Mouse (Mus musculus): ENCODE measurements at regions not wholly inside any gene's neighbourhood (a gene's known extent, or its start where the extent isn't known, plus 50 kb on each side); places are given as distances from the start of the nearest gene placed in this dataset.

GRCm38 (mm10) chr15:63667536-63667935 is 177.4 kb downstream of the Gsdmc2 start:
- TF ChIP-seq CTCF (IDR thresholded peaks at IDR 0.05; ENCODE audit: borderline replicate concordance, insufficient read depth, low read depth, low read length) = no peak
- no peak for TF ChIP-seq POLR2A (IDR thresholded peaks at IDR 0.05; ENCODE audit: borderline replicate concordance, insufficient read depth, low read length)
- 83% methylated on average over 5 of the region's 5 CpGs for WGBS
- Histone ChIP-seq H3K27ac (ENCODE audit: insufficient read depth, low read length) (no peak overlapping the region), H3K4me3 (replicated peaks; ENCODE audit: insufficient read depth, low read depth, low read length) (no peak overlapping the region), H3K4me1 (ENCODE audit: control insufficient read depth, insufficient read depth, low read length) (no peaks in the 10 kb centered on the region), H3K27me3 (ENCODE audit: control insufficient read depth, insufficient read depth, low read length) (no peaks in the 10 kb centered on the region)
- no peak for DNase-seq

DNA sequence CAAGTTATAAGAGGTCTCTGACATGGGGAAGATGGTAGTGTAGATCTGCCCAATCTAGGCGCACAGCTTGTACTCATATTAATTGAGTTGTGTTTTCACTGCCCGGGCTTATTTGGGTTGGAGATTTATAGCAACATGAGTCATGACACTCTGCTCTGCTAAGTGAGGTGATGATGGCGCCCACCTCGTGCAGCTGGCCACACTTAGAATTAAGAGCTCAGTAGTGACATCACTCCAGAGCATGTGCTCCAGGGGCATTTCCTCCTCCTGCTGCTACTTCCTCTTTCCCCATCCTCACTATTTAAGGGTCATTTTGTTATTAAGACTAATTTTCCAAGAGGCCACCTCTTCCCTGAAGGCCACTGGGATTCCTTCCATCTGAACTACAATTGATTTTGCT is 179.5 kb downstream of the Gsdmc2 start:
- 81% methylated on average over 4 of the region's 4 CpGs for WGBS
- no peak overlapping the region for H3K27ac ChIP-seq (ENCODE audit: insufficient read depth, low read length)
- no peaks in the 10 kb centered on the region for H3K4me1 ChIP-seq (ENCODE audit: control insufficient read depth, insufficient read depth, low read length)
- no peak overlapping the region for H3K4me3 ChIP-seq (replicated peaks; ENCODE audit: insufficient read depth, low read depth, low read length)
- DNase-seq = no peak
- no peak for TF ChIP-seq CTCF (IDR thresholded peaks at IDR 0.05; ENCODE audit: borderline replicate concordance, insufficient read depth, low read depth, low read length)
- no peak for TF ChIP-seq POLR2A (IDR thresholded peaks at IDR 0.05; ENCODE audit: borderline replicate concordance, insufficient read depth, low read length)
- no peaks in the 10 kb centered on the region; the same call in 1 of the 2 replicates for H3K27me3 ChIP-seq (ENCODE audit: control insufficient read depth, insufficient read depth, low read length)

DNA sequence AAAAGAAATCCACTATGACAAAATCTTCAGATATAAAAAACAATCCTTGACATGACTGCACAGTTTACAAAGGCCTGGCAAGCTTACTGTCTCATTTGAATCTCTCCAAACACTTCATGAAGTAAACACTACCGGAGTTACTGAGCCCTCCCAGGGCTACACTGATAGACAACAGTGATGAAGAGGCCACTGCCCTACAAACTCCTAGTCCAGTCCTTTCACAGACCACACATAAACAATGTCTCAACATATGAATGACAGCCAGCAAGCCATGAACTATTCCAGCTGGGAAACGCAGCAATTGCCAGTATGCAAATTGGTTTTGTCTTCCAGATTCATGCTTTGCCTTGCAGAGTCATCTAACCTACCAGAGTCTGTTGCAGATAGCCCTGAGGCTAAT is 180.1 kb downstream of the Gsdmc2 start:
- TF ChIP-seq CTCF (IDR thresholded peaks at IDR 0.05; ENCODE audit: borderline replicate concordance, insufficient read depth, low read depth, low read length) = no peak
- TF ChIP-seq POLR2A (IDR thresholded peaks at IDR 0.05; ENCODE audit: borderline replicate concordance, insufficient read depth, low read length) = no peak

GRCm38 (mm10) chr15:63662183-63662582 is 182.8 kb downstream of the Gsdmc2 start:
- Histone ChIP-seq H3K27me3 (ENCODE audit: control insufficient read depth, insufficient read depth, low read length) (no peaks in the 10 kb centered on the region; the same call in 1 of the 2 replicates), H3K27ac (ENCODE audit: insufficient read depth, low read length) (no peak overlapping the region), H3K4me1 (ENCODE audit: control insufficient read depth, insufficient read depth, low read length) (no peaks in the 10 kb centered on the region), H3K4me3 (replicated peaks; ENCODE audit: insufficient read depth, low read depth, low read length) (no peak overlapping the region)
- TF ChIP-seq CTCF (IDR thresholded peaks at IDR 0.05; ENCODE audit: borderline replicate concordance, insufficient read depth, low read depth, low read length) = no peak
- TF ChIP-seq POLR2A (IDR thresholded peaks at IDR 0.05; ENCODE audit: borderline replicate concordance, insufficient read depth, low read length) = no peak
- WGBS = 64% methylated on average over 3 of the region's 3 CpGs
- no peak for DNase-seq

More for the DNA sequence above, 180.1 kb downstream of the Gsdmc2 start:
- WGBS = 34% methylated on average over 2 of the region's 2 CpGs
- Histone ChIP-seq H3K27ac (ENCODE audit: insufficient read depth, low read length) (no peak overlapping the region), H3K4me3 (replicated peaks; ENCODE audit: insufficient read depth, low read depth, low read length) (no peak overlapping the region), H3K4me1 (ENCODE audit: control insufficient read depth, insufficient read depth, low read length) (no peaks in the 10 kb centered on the region), H3K27me3 (ENCODE audit: control insufficient read depth, insufficient read depth, low read length) (no peaks in the 10 kb centered on the region; the same call in 1 of the 2 replicates)
- no peak for DNase-seq

- TF ChIP-seq POLR2A (IDR thresholded peaks at IDR 0.05; ENCODE audit: borderline replicate concordance, insufficient read depth, low read length) (no peak), CTCF (IDR thresholded peaks at IDR 0.05; ENCODE audit: borderline replicate concordance, insufficient read depth, low read depth, low read length) (no peak)
- no peak for DNase-seq
- 63% methylated on average over 9 of the region's 9 CpGs for WGBS
These were observed 186.9 kb downstream of the Gsdmc2 start for GRCm38 (mm10) chr15:63658031-63658521.

DNA sequence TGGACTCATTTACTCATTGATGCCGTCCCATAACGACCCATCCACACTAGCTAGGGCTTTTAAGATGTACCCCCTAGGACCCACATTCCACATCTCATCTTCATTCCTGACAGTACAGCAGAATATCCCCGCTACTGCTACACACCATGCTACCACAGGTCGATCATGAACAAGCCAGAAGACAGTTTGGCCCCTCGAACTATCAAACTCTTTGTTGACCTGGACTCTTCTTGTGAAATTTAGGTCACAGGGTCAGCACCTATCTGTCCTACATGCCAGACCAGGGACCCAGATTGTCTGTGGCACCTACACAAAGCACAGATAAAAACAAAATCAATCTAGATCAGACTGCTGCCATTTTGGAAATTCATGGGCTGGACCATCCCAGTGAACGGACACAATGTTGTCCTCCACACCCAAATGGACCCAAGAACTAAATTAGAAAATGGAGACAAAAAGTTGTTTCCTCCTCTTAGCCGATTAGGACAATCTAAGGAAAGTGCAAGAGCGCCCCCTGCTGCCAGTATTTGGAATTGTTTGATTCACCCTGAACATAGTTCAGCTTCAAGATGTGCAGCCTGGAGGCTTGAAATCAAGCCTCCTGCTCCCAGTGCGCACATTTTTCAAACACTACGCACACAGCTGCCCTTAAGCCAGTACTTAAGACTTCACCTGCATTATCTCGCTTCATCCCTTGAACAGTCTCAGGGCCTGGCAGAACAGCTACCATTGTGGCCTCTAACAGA is 192.6 kb downstream of the Gsdmc2 start:
- WGBS = 41% methylated on average over 11 of the region's 11 CpGs
- no peak for TF ChIP-seq POLR2A (IDR thresholded peaks at IDR 0.05; ENCODE audit: borderline replicate concordance, insufficient read depth, low read length)
- TF ChIP-seq CTCF (IDR thresholded peaks at IDR 0.05; ENCODE audit: borderline replicate concordance, insufficient read depth, low read depth, low read length) = peak; percentile 49
- Histone ChIP-seq H3K4me1 (ENCODE audit: control insufficient read depth, insufficient read depth, low read length) (no peaks in the 10 kb centered on the region), H3K4me3 (replicated peaks; ENCODE audit: insufficient read depth, low read depth, low read length) (no peak overlapping the region), H3K27me3 (ENCODE audit: control insufficient read depth, insufficient read depth, low read length) (no peaks in the 10 kb centered on the region; the same call in 1 of the 2 replicates), H3K27ac (ENCODE audit: insufficient read depth, low read length) (no peak overlapping the region)
- peak; percentile 47 to 77 for DNase-seq

More at GRCm38 (mm10) chr15:63658031-63658521, 186.9 kb downstream of the Gsdmc2 start:
- Histone ChIP-seq H3K4me1 (ENCODE audit: control insufficient read depth, insufficient read depth, low read length) (no peaks in the 10 kb centered on the region), H3K27me3 (ENCODE audit: control insufficient read depth, insufficient read depth, low read length) (no peaks in the 10 kb centered on the region; the same call in 1 of the 2 replicates), H3K27ac (ENCODE audit: insufficient read depth, low read length) (no peak overlapping the region), H3K4me3 (replicated peaks; ENCODE audit: insufficient read depth, low read depth, low read length) (no peak overlapping the region)

DNA sequence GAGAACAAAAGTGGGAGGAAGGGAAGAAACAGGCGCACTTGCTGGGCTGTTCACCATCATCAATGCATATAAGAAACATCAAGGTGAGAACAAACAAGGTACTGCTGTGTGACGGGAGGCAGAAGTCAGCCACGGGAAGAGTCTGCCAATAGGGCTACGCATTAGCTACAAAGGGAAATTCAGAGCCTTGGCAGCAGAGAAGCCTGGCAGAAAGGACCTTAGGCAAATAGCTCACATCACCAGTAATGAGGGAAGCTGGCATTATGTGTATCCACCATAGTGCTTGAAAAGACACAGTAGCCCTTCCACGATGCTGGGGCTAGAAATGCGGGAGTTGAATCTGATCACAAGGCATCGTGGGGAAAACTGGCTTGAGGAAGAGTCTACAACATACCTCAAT is 193.9 kb downstream of the Gsdmc2 start:
- Histone ChIP-seq H3K4me1 (ENCODE audit: control insufficient read depth, insufficient read depth, low read length) (no peaks in the 10 kb centered on the region), H3K27me3 (ENCODE audit: control insufficient read depth, insufficient read depth, low read length) (no peaks in the 10 kb centered on the region; the same call in 1 of the 2 replicates), H3K27ac (ENCODE audit: insufficient read depth, low read length) (no peak overlapping the region), H3K4me3 (replicated peaks; ENCODE audit: insufficient read depth, low read depth, low read length) (no peak overlapping the region)
- WGBS = 64% methylated on average over 7 of the region's 7 CpGs
- no peak for DNase-seq
- TF ChIP-seq POLR2A (IDR thresholded peaks at IDR 0.05; ENCODE audit: borderline replicate concordance, insufficient read depth, low read length) (no peak), CTCF (IDR thresholded peaks at IDR 0.05; ENCODE audit: borderline replicate concordance, insufficient read depth, low read depth, low read length) (no peak)

Data from cerebellum, adult 2 months (tissue).